Mouse (Mus musculus): ENCODE measurements around the gene Col23a1. TPM values are rescaled to one million over a fixed set of nuclear protein-coding genes. Genes with fewer than 3 reads are reported as not detected.
"Not testable (repeated sequence)": the region's sequence is repeated elsewhere in the genome, so short reads cannot be mapped to it uniquely, and the experiment has no call there.

Col23a1 gene
- total RNA-seq, 2 experiments from 2014 or later = 1.0 to 1.6 TPM

DNA sequence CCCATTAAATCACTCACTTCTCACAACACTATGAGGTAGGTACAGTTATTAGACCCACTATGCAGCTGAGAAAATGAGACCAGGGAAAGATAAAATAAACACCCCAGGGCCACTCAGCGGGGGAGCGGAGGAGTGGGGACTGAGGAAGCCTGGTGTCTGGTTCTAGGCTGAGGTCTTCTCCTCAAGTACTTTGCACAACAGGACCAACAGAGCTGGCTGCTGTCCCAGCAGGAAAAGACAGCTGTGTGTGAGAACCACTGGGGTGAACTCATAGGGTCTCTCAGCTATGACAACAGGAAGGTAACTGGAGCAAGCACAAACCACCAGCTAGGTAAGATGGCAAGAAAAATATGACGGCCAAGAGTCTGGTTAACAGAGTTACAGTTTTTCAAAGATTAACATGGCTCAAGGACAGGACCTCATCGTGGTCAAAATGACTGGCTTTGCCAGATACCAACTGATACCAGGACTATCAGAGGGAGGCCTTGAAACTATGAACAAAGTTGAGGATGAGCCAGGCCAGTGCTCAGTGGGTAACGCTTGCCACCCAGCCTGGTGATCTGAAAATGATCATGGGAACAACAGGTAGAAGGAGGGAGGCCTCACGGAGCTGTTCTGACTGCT lies 342.5 kb downstream of the Col23a1 start:
- intact Hi-C loops (cut with DNase I) = no loop called here
- DNase-seq (ENCODE audit: low spot score) = no peak

DNA sequence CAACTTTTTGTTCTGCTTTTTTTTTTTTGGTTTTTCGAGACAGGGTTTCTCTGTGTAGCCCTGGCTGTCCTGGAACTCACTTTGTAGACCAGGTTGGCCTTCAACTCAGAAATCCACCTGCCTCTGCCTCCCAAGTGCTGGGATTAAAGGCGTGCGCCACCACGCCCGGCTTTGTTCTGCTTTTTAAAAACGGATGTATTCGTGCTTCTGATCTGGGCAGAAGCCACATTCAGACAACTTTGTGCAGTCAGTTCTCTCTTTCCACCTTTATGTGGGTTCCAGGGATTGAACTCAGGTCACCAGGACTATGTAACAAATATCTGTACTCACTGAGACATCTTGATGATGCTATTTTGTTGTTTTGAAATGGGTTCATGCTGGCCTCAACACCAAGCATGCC lies 343.5 kb downstream of the Col23a1 start:
- DNase-seq (ENCODE audit: low spot score); intact Hi-C loops (cut with DNase I): not testable (repeated sequence)

Other genes starting within 250 kb of the Col23a1 start
- not detected for gene Olfr1375, start 241.8 kb upstream of the Col23a1 start, total RNA-seq (2021)
- gene Zfp354a, start 230.7 kb upstream of the Col23a1 start, total RNA-seq (2021) = 1 to 10 TPM; 1.6 TPM
- gene Gm12569, start 69.4 kb upstream of the Col23a1 start, total RNA-seq (2021) = not detected
- gene Clk4, start 28.2 kb upstream of the Col23a1 start, total RNA-seq (2021) = 10 to 100 TPM; 40.4 to 43.4 TPM
- gene BC049762, start 26.9 kb upstream of the Col23a1 start, total RNA-seq (2021) = under 1 TPM in 1 of 2 experiments, not detected in 1; 0.42 TPM